Mouse (Mus musculus) liver, postnatal 0 days (tissue): ENCODE data around the gene Rtl6. TPM values are rescaled to one million over a fixed set of nuclear protein-coding genes. Genes with fewer than 3 reads are reported as not detected.

ENCODE experiments used
- ATAC-seq: fragments of 200-750 bp; cut with Nextera tagmentation; 2 replicates; pipeline ENCODE4 v1.8.0; 2017; ENCODE audit warnings: mild to moderate bottlenecking, moderate library complexity
- DNase-seq: peaks from one replicate; pipeline ENCODE4 v3.0.0-alpha.2; 2016
- H3K27ac ChIP-seq: fragments of 300-500 bp; sonication (generic); 2 replicates; pipeline ENCODE4 v1.5.1; 2014; ENCODE audit warnings: antibody characterized with exemption, moderate library complexity, mild to moderate bottlenecking, low read depth
- H3K27me3 ChIP-seq: fragments of 300-500 bp; sonication (generic); 2 replicates; pipeline ENCODE4 v1.6.1; 2014; ENCODE audit warnings: low read length, control low read depth, mixed read lengths; ENCODE audit not compliant: insufficient read depth
- H3K36me3 ChIP-seq: fragments of 300-500 bp; sonication (generic); replicated peaks from 2 replicates; pipeline ENCODE4 v1.6.1; 2014; ENCODE audit warnings: mild to moderate bottlenecking, control low read depth, low read length, moderate library complexity, mixed read lengths; ENCODE audit not compliant: insufficient read depth
- H3K4me1 ChIP-seq: fragments of 300-500 bp; sonication (generic); 2 replicates; pipeline ENCODE4 v1.6.1; 2014; ENCODE audit warnings: antibody characterized with exemption, mild to moderate bottlenecking, control low read depth; ENCODE audit not compliant: insufficient read depth
- H3K4me2 ChIP-seq: fragments of 300-500 bp; sonication (generic); 2 replicates; pipeline ENCODE4 v1.6.1; 2014; ENCODE audit warnings: low read depth, mild to moderate bottlenecking, low read length, moderate library complexity, mixed read lengths
- H3K4me3 ChIP-seq: fragments of 300-500 bp; sonication (generic); 2 replicates; pipeline ENCODE4 v1.5.1; 2014; ENCODE audit warnings: low read depth, low read length
- H3K9ac ChIP-seq: fragments of 300-500 bp; sonication (generic); replicated peaks from 2 replicates; pipeline ENCODE4 v1.6.1; 2014; ENCODE audit warnings: mild to moderate bottlenecking, moderate library complexity
- H3K9me3 ChIP-seq: fragments of 300-500 bp; sonication (generic); 2 replicates; pipeline ENCODE4 v1.6.1; 2016; ENCODE audit warnings: mild to moderate bottlenecking, control low read depth, low read length, mixed read lengths
- CTCF ChIP-seq: sonication (generic); IDR thresholded peaks from 2 replicates; pipeline ENCODE4 v1.5.1; 2016; ENCODE audit warnings: antibody characterized with exemption, low read depth
- EP300 ChIP-seq: IDR thresholded peaks from 2 replicates; pipeline ENCODE4 v1.6.1; 2016; ENCODE audit warnings: antibody characterized with exemption, low read depth, mild to moderate bottlenecking
- WGBS: fragments of 180-500 bp; shearing (Covaris S2); extraction: QIAGEN DNeasy Blood & Tissue Kit; methylation state at CpG from one replicate; pipeline ENCODE4 v1.1.7; 2014; ENCODE audit not compliant: insufficient replicate concordance; 5-methylcytosine and 5-hydroxymethylcytosine counted together
- polyA plus RNA-seq: library from polyadenylated mRNA; unstranded; fragments of >200 nt; fragmentation: Nextera tagmentation; extraction: Ambion mirVana; gene quantifications from 2 replicates; pipeline ENCODE4 v1.2.1, GENCODE M21; 2015

The Rtl6 gene
- 0.63 TPM in 2 replicates for polyA plus RNA-seq

GRCm38 (mm10) chr15:84557189-84557921, at the start of gene Rtl6:
Rtl6 (minus strand) TSS chr15:84557823.
- no peak for TF ChIP-seq EP300
- H3K9me3 ChIP-seq = no peaks in the 10 kb centered on the region
- peak within 1 kb of the TSS; percentile 60 for H3K4me3 ChIP-seq
- H3K27me3 ChIP-seq = no peaks in the 10 kb centered on the region
- H3K4me2 ChIP-seq = peak within 1 kb of the TSS; percentile 77
- no peaks in the 10 kb centered on the region for H3K4me1 ChIP-seq
- 10% methylated on average over 59 of the region's 59 CpGs for WGBS
- ATAC-seq (peak; percentile 90), DNase-seq (peak; percentile 79)
- no peak within 1 kb of the TSS for H3K27ac ChIP-seq
- no peaks in the 10 kb centered on the region for H3K36me3 ChIP-seq
- H3K9ac ChIP-seq = peak within 1 kb of the TSS; percentile 63

- no peaks in the 10 kb centered on the region for H3K36me3 ChIP-seq
- no peak for TF ChIP-seq CTCF
- no peak for TF ChIP-seq EP300
- WGBS = 79% methylated on average over 8 of the region's 8 CpGs
- no peak overlapping the region for H3K27ac ChIP-seq
- no peak overlapping the region for H3K4me3 ChIP-seq
- H3K4me2 ChIP-seq = no peak overlapping the region
- H3K27me3 ChIP-seq = no peaks in the 10 kb centered on the region
- ATAC-seq = no peak
- H3K9me3 ChIP-seq = no peaks in the 10 kb centered on the region
- H3K4me1 ChIP-seq = no peaks in the 10 kb centered on the region
- no peak for DNase-seq
- no peak overlapping the region for H3K9ac ChIP-seq
Observed at GRCm38 (mm10) chr15:84603267-84603963, 45.8 kb upstream of the Rtl6 start.

- Histone ChIP-seq H3K9me3 (no peaks in the 10 kb centered on the region), H3K4me3 (no peak overlapping the region), H3K4me1 (no peaks in the 10 kb centered on the region), H3K27ac (no peak overlapping the region), H3K36me3 (no peaks in the 10 kb centered on the region), H3K27me3 (no peaks in the 10 kb centered on the region), H3K4me2 (no peak overlapping the region), H3K9ac (no peak overlapping the region)
- WGBS = 67% methylated on average over 9 of the region's 9 CpGs
- ATAC-seq = no peak
- TF ChIP-seq EP300 (no peak), CTCF (peak; percentile 32; the same call in 1 of the 2 replicates)
- no peak for DNase-seq
Observed at GRCm38 (mm10) chr15:84600977-84601595, 43.5 kb upstream of the Rtl6 start.

GRCm38 (mm10) chr15:84598911-84599310, 41.3 kb upstream of the Rtl6 start:
- Histone ChIP-seq H3K9ac (no peak overlapping the region), H3K4me3 (no peak overlapping the region), H3K27me3 (no peaks in the 10 kb centered on the region), H3K9me3 (no peaks in the 10 kb centered on the region), H3K4me2 (no peak overlapping the region), H3K27ac (no peak overlapping the region), H3K36me3 (no peaks in the 10 kb centered on the region), H3K4me1 (no peaks in the 10 kb centered on the region)
- ATAC-seq (no peak), DNase-seq (no peak)
- no peak for TF ChIP-seq EP300
- TF ChIP-seq CTCF = no peak
- WGBS = 87% methylated on average over 2 of the region's 2 CpGs

- H3K4me2 ChIP-seq = no peak overlapping the region
- ATAC-seq (no peak), DNase-seq (no peak)
- H3K9me3 ChIP-seq = no peaks in the 10 kb centered on the region
- H3K36me3 ChIP-seq = no peaks in the 10 kb centered on the region
- no peaks in the 10 kb centered on the region for H3K27me3 ChIP-seq
- TF ChIP-seq EP300 = no peak
- no peak for TF ChIP-seq CTCF
- H3K9ac ChIP-seq = no peak overlapping the region
- H3K4me1 ChIP-seq = no peaks in the 10 kb centered on the region
- no peak overlapping the region for H3K27ac ChIP-seq
- H3K4me3 ChIP-seq = no peak overlapping the region
- WGBS = 74% methylated on average over 1 of the region's 1 CpGs
Observed at GRCm38 (mm10) chr15:84597816-84598215, 40.2 kb upstream of the Rtl6 start.

- ATAC-seq (no peak), DNase-seq (no peak)
- no peak for TF ChIP-seq EP300
- peak; percentile 28 for TF ChIP-seq CTCF
Observed at GRCm38 (mm10) chr15:84597021-84597420, 39.4 kb upstream of the Rtl6 start.

More at GRCm38 (mm10) chr15:84597021-84597420, 39.4 kb upstream of the Rtl6 start:
- no peak overlapping the region for H3K27ac ChIP-seq
- no peaks in the 10 kb centered on the region for H3K36me3 ChIP-seq
- H3K4me2 ChIP-seq = no peak overlapping the region
- no peaks in the 10 kb centered on the region for H3K27me3 ChIP-seq
- H3K9ac ChIP-seq = no peak overlapping the region
- no peaks in the 10 kb centered on the region for H3K4me1 ChIP-seq
- no peak overlapping the region for H3K4me3 ChIP-seq
- no peaks in the 10 kb centered on the region for H3K9me3 ChIP-seq
